Mouse (Mus musculus) intestine, postnatal 0 days (tissue): ENCODE measurements at regions not wholly inside any gene's neighbourhood (a gene's known extent, or its start where the extent isn't known, plus 50 kb on each side); places are given as distances from the start of the nearest gene placed in this dataset.

Source experiments
- ATAC-seq: fragments of 200-750 bp; cut with Nextera tagmentation; 2 replicates; pipeline ENCODE4 v1.8.0; 2017; ENCODE audit warnings: mild to moderate bottlenecking, moderate TSS enrichment, moderate library complexity
- H3K27ac ChIP-seq: fragments of 300-500 bp; sonication (generic); 2 replicates; pipeline ENCODE4 v1.5.1; 2014; ENCODE audit warnings: mild to moderate bottlenecking, low read depth, low read length, moderate library complexity
- H3K27me3 ChIP-seq: fragments of 300-500 bp; sonication (generic); replicated peaks from 2 replicates; pipeline ENCODE4 v1.6.1; 2014; ENCODE audit warnings: low read length, mixed read lengths; ENCODE audit not compliant: control insufficient read depth, insufficient read depth
- H3K36me3 ChIP-seq: fragments of 300-500 bp; sonication (generic); 2 replicates; pipeline ENCODE4 v1.6.1; 2014; ENCODE audit warnings: mild to moderate bottlenecking, moderate library complexity; ENCODE audit not compliant: control insufficient read depth, insufficient read depth
- H3K4me1 ChIP-seq: fragments of 300-500 bp; sonication (generic); replicated peaks from 2 replicates; pipeline ENCODE4 v1.6.1; 2014; ENCODE audit warnings: antibody characterized with exemption, low read length, mixed read lengths; ENCODE audit not compliant: control insufficient read depth, insufficient read depth
- H3K4me2 ChIP-seq: fragments of 300-500 bp; sonication (generic); replicated peaks from 2 replicates; pipeline ENCODE4 v1.6.1; 2014; ENCODE audit warnings: low read depth, mild to moderate bottlenecking, moderate library complexity
- H3K4me3 ChIP-seq: fragments of 300-500 bp; sonication (generic); 2 replicates; pipeline ENCODE4 v1.5.1; 2014; ENCODE audit warnings: low read depth, low read length
- H3K9ac ChIP-seq: fragments of 300-500 bp; sonication (generic); 2 replicates; pipeline ENCODE4 v1.6.1; 2014; ENCODE audit warnings: mild to moderate bottlenecking, low read depth, low read length
- H3K9me3 ChIP-seq: fragments of 300-500 bp; sonication (generic); 2 replicates; pipeline ENCODE4 v1.6.1; 2016; ENCODE audit warnings: mixed run types; ENCODE audit not compliant: control insufficient read depth
- CTCF ChIP-seq: sonication (generic); IDR thresholded peaks from 2 replicates; pipeline ENCODE4 v1.5.1; 2016; ENCODE audit warnings: low read depth, mild to moderate bottlenecking, control low read depth, antibody characterized with exemption, moderate library complexity
- WGBS: fragments of 180-500 bp; shearing (Covaris S2); extraction: QIAGEN DNeasy Blood & Tissue Kit; methylation state at CpG from one replicate; pipeline ENCODE4 v1.1.7; 2014; 5-methylcytosine and 5-hydroxymethylcytosine counted together

GRCm38 (mm10) chr2:93126112-93126511 is 61.2 kb upstream of the Trp53i11 start:
- ATAC-seq = no peak
- H3K4me2 ChIP-seq = no peak overlapping the region
- TF ChIP-seq CTCF = no peak
- H3K36me3 ChIP-seq = no peaks in the 10 kb centered on the region
- no peak overlapping the region for H3K4me3 ChIP-seq
- H3K27ac ChIP-seq = no peak overlapping the region
- no peaks in the 10 kb centered on the region for H3K9me3 ChIP-seq
- H3K27me3 ChIP-seq = no peaks in the 10 kb centered on the region
- 0 out of 2 replicates have a peak, but pooled peaks cover 3% of the 10 kb centered on the region for H3K4me1 ChIP-seq
- 72% methylated on average over 7 of the region's 7 CpGs for WGBS
- no peak overlapping the region for H3K9ac ChIP-seq

- no peak for ATAC-seq
- H3K9me3 ChIP-seq = no peaks in the 10 kb centered on the region
Measured at GRCm38 (mm10) chr2:93124866-93125467, 62.4 kb upstream of the Trp53i11 start.

GRCm38 (mm10) chr2:93123829-93124228 is 63.5 kb upstream of the Trp53i11 start:
- Histone ChIP-seq H3K36me3 (no peaks in the 10 kb centered on the region), H3K4me3 (no peak overlapping the region), H3K27ac (no peak overlapping the region), H3K4me1 (0 out of 2 replicates have a peak, but pooled peaks cover 3% of the 10 kb centered on the region), H3K4me2 (no peak overlapping the region), H3K27me3 (no peaks in the 10 kb centered on the region), H3K9ac (no peak overlapping the region), H3K9me3 (no peaks in the 10 kb centered on the region)
- WGBS = 81% methylated on average over 11 of the region's 11 CpGs
- ATAC-seq = no peak
- no peak for TF ChIP-seq CTCF

More at GRCm38 (mm10) chr2:93124866-93125467, 62.4 kb upstream of the Trp53i11 start:
- H3K4me2 ChIP-seq = no peak overlapping the region
- H3K36me3 ChIP-seq = no peaks in the 10 kb centered on the region
- 0 out of 2 replicates have a peak, but pooled peaks cover 3% of the 10 kb centered on the region for H3K4me1 ChIP-seq
- no peak for TF ChIP-seq CTCF
- no peaks in the 10 kb centered on the region for H3K27me3 ChIP-seq
- 89% methylated on average over 7 of the region's 7 CpGs for WGBS
- no peak overlapping the region for H3K27ac ChIP-seq
- H3K9ac ChIP-seq = no peak overlapping the region
- no peak overlapping the region for H3K4me3 ChIP-seq

- H3K4me1 ChIP-seq = no peaks in the 10 kb centered on the region
- no peaks in the 10 kb centered on the region for H3K36me3 ChIP-seq
- no peak overlapping the region for H3K4me3 ChIP-seq
- no peak overlapping the region for H3K4me2 ChIP-seq
- H3K9ac ChIP-seq = no peak overlapping the region
- H3K27me3 ChIP-seq = no peaks in the 10 kb centered on the region
- H3K9me3 ChIP-seq = no peaks in the 10 kb centered on the region
- 72% methylated on average over 13 of the region's 13 CpGs for WGBS
- ATAC-seq = no peak
- TF ChIP-seq CTCF = no peak
- H3K27ac ChIP-seq = no peak overlapping the region
Measured at GRCm38 (mm10) chr2:93120386-93120785, 67.0 kb upstream of the Trp53i11 start.

GRCm38 (mm10) chr2:93119001-93119400 is 68.3 kb upstream of the Trp53i11 start:
- no peak overlapping the region for H3K4me2 ChIP-seq
- H3K36me3 ChIP-seq = no peaks in the 10 kb centered on the region
- no peak for ATAC-seq
- no peaks in the 10 kb centered on the region for H3K4me1 ChIP-seq
- 73% methylated on average over 8 of the region's 8 CpGs for WGBS
- H3K9me3 ChIP-seq = no peaks in the 10 kb centered on the region
- no peak for TF ChIP-seq CTCF
- no peak overlapping the region for H3K9ac ChIP-seq
- no peak overlapping the region for H3K27ac ChIP-seq
- no peaks in the 10 kb centered on the region for H3K27me3 ChIP-seq
- H3K4me3 ChIP-seq = no peak overlapping the region

- H3K4me1 ChIP-seq = no peaks in the 10 kb centered on the region
- no peak overlapping the region for H3K4me3 ChIP-seq
- TF ChIP-seq CTCF = no peak
- no peak overlapping the region for H3K27ac ChIP-seq
- H3K9ac ChIP-seq = no peak overlapping the region
- no peaks in the 10 kb centered on the region for H3K36me3 ChIP-seq
- H3K9me3 ChIP-seq = no peaks in the 10 kb centered on the region
- WGBS = 73% methylated on average over 3 of the region's 3 CpGs
- no peak overlapping the region for H3K4me2 ChIP-seq
- no peak for ATAC-seq
- no peaks in the 10 kb centered on the region for H3K27me3 ChIP-seq
Measured at GRCm38 (mm10) chr2:93115303-93115702, 69.3 kb upstream of the Prdm11 start.
